Mouse (Mus musculus) spleen, postnatal 10 days (tissue): ENCODE data around the gene Tbk1.

Experiments
- DNase-seq, 2 experiments: peaks; one replicate each; pipeline ENCODE4 v3.0.0; 2021 to 2022; ENCODE audit warnings: low spot score in 2 of 2

Tbk1 gene

DNA sequence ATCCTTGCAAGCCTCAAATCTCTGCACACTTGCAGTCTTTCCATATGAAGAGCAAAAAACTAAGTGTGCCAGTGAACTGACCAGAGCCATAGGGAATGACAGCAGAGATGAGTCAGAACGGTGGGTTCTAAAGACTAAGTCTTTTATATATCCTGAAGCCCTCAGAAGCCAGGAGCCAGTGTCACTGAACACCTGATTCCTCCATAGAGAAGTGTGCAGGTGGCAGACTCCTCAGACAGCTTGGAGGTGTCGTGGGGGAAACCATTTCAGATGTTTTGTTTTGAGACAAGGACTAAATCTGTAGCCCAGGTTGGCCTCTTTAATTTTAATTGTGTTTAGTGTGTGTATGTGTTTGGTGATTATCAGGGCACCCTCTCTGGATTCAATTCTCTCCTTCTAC lies 87.5 kb downstream of the Tbk1 start:
- DNase-seq, result no peak

DNA sequence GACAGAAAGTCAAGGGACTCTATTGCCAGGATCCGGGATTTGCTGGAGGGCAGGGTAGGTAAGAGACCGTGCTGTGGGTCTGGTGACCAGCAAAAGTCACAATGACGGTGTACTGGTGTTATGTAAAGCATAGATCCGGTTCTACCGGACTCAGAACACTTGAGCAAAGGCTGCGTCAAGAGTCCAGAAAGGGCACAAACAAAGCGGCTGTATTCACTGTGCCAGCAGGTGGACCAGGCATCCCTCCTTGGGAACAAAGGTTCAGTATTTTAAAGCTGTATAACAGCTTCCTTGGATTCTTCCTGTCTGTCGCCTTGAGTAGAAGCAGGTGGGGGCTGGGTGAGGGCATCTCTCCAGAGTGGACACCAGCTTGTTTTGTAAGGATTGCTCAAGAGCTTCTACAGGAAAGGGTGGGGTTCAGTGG lies 88.1 kb downstream of the Tbk1 start:
- no peak for DNase-seq

DNA sequence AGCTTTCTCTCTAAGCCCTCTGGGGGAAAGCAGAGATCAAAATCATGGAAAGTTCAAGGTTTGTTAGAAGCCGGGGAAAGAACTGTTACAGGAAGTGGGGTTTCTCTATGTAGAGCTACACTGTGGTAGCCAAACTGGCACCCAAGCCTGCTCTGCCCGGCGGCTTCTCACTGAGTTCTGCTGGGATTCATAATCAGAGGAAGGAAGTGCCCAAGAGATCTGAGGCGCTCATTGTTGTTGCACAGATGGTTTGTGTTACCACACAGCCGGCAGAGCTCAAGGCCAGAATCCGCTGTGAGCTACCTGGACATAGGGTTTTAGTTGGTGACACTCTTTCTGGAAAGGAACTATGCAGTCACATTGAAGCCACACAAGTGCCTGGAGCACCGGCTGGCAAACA lies 88.6 kb downstream of the Tbk1 start:
- no peak for DNase-seq

DNA sequence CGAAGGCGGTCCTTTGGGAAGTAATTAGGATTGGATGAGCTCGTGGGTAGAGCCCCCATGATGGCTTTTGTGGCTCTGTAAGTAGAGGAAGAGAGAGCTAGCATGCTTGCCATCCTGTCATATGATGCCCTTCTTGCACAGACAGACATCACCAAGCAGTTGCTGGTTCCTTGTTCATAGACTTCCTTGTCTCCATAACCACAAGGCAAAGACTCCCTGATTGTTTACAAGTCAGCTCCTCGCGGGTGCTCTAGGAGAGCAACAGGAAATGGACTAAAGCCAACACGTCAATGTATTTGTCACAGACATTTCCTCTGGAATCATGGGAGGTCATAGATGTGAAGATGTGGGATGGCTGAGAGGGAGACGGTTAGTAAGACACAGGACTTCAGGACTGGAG lies 90.0 kb downstream of the Tbk1 start:
- DNase-seq, result no peak
